Mouse (Mus musculus) ovary, adult 2 months (tissue): ENCODE measurements around the gene Angel1. TPM values are rescaled to one million over a fixed set of nuclear protein-coding genes. Genes with fewer than 3 reads are reported as not detected.

Experiments used
- polyA plus RNA-seq: library from polyadenylated mRNA; depleted of rRNA; stranded (reverse); fragments of >200 nt; gene quantifications from 2 replicates; pipeline ENCODE4 v1.2.3, GENCODE M21; 2012; rRNA removed

The Angel1 gene
- 10.3 and 13.8 TPM in 2 replicates for polyA plus RNA-seq

DNA sequence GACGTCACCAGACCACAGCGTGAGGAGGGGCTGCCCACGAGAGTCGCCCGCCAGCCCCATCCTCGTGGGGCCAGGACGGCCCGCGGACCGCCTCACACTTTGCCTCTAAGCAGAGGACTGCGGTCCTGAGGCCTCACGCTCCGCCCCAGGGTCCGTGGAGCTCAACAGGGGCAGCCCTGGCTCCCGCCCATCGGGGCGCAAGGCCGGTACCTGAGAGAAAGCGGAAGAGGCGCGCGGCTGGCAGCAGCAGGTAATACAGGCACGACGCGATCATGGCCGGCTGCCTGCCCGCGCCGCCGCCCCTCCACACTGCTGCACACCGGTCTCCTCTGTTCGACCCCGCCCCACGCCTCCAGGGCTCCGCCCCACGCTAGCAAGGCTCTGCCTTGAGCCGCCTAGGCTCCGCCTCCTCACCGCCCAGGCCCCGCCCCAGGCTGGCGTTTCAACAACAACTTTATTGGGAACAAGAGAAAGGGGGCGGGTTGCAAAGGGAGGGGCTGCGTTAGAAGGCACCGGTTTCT lies at the start of gene Angel1:
Angel1 (minus strand) TSS at position 341 of the 521 bp plus-strand sequence.

DNA sequence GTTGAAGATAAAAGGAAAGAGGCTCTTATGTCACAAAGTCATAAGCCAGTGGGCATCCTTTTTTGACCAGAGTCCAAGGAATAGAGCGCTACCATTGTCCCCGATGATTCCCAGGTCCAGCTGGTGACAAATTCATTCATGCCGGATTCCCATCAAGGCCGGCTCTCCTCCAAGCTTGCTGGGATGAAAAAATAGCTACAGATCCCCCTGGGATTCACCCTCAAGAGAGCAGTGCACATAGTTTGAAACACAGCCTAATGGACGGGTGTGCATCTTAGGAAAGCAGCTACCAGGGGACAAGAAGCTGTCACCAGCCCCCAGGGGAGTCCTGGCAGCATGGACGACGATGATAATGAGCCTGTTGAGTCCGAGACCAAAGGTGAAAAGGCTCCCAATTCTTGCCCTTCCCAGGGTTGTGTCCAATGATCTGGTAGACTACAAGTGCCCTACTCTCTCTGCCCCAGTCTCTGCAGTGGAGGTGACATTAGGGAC lies 8.1 kb upstream of the Angel1 start, which contains the start of gene Lrrc74a:
Lrrc74a (plus strand) TSS at position 51 of the 492 bp plus-strand sequence.

DNA sequence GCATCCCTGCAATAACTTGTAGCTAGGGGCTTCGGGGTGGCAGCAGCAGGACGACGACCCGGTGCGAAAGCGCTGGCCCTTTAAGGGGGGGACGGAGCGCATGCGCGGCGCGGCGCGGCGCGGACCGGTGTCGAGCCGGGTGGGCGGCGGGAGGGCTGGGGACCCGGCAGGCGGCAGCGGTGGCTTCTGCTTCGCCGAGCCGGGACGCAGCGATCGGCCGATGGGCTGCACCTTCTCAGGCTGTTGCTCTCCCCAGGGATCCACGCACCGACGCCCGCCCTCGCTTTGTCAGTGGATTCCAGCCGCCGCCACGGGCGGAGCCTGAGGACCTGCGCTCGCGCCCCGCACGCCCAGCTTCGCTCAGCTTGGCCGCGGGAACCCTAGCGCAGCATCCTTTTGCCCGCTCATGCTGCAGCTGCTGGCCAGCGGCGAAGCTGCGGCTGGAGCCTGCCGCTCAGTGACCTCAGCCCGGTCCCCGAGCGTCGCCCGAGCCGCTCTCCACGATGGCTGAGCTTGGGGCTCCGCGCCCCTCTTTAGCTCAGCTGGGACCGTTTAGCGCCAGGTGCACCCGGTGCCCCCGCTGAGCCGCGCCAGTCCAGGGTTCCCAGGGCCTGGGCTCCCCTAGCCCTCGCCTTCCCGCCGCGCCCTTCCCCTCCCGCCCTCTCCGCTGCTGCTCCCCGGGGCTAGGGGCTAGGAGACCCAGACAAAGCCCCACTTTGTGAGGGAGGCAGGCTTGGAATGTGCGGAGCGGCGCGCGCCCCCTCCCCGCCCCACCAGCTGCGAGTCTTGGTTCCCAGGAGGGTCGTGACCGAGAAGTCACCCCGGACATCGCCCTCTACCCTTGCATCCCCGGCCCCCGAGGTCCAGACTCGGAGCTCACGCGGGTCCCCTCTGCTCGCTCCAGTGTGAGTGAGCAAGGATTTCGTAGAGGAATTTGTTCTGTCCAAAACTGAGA lies 47.4 kb downstream of the Angel1 start, which contains the start of gene Vash1:
Vash1 (plus strand) TSS at position 110 of the 955 bp plus-strand sequence.

Other genes with a start within 250 kb of the Angel1 start
- gene Vash1, start 47.8 kb downstream of the Angel1 start, polyA plus RNA-seq: 15.2 and 21.3 TPM in 2 replicates
- gene Lrrc74a, start 7.9 kb upstream of the Angel1 start, polyA plus RNA-seq: not detected in 2 replicates
- gene Irf2bpl, start 158.3 kb upstream of the Angel1 start, polyA plus RNA-seq: 78.9 and 99.3 TPM in 2 replicates
- 49.8 and 52.9 TPM in 2 replicates for gene Cipc, start 220.6 kb upstream of the Angel1 start, polyA plus RNA-seq